Mouse (Mus musculus) lung, adult 2 months (tissue): ENCODE measurements around the gene Megf8.

Experiments used
- CTCF ChIP-seq: fragments of 200-500 bp; IDR thresholded peaks from 2 replicates; pipeline ENCODE4 v1.5.1; 2011; ENCODE audit warnings: mild to moderate bottlenecking, low read length, control low read depth; ENCODE audit not compliant: insufficient read depth
- POLR2A ChIP-seq: fragments of 200-500 bp; IDR thresholded peaks from 2 replicates; pipeline ENCODE4 v1.6.1; 2011; ENCODE audit warnings: low read depth, mild to moderate bottlenecking, control low read depth, low read length, borderline replicate concordance; ENCODE audit errors: extremely low read depth

- TF ChIP-seq CTCF (no peak), POLR2A (no peak)
Measured at GRCm38 (mm10) chr7:25385259-25385658, 68.3 kb downstream of the Megf8 start.
